Comparison of ENCODE assay signal across 9 mouse cellular contexts in genomic region chr1:187662083-187662609, GRCm38 (mm10). TPM values are rescaled to one million over a fixed set of nuclear protein-coding genes. Genes with fewer than 3 reads are reported as not detected.
A peak's percentile ranks its signal among the peaks of the same experiment; 100 is the strongest.
DNase-seq lines count a peak whose midpoint lies in the region; ATAC-seq and TF ChIP-seq lines count a peak whose summit lies in the region.
"Had no signal": no experiment of that assay in that cellular context is flagged by ENCODE, and none has a peak within 500 bp of the region (broad histone marks: within the 10 kb centered on the region; RNA-seq: fewer than 3 reads in every experiment).

No protein-coding gene starts in this region.

- H3K27me3 ChIP-seq in lung, embryonic 16.5 days (ENCODE audit: control insufficient read depth, insufficient read depth, low read depth, low read length), result no peaks in the 10 kb centered on the region
- H3K27me3 ChIP-seq in heart, adult 2 months (ENCODE audit: control insufficient read depth, insufficient read depth, low read length), result no peaks in the 10 kb centered on the region
- H3K27me3 ChIP-seq in kidney, adult 2 months (replicated peaks; ENCODE audit: control insufficient read depth, insufficient read depth, low read length), result no peaks in the 10 kb centered on the region
- no peaks in the 10 kb centered on the region for H3K27me3 ChIP-seq in neural tube, embryonic 15.5 days (replicated peaks)
- no peaks in the 10 kb centered on the region for H3K27me3 ChIP-seq in forebrain, postnatal 0 days (ENCODE audit: insufficient read depth, low read length)

- H3K4me1 ChIP-seq in lung, embryonic 16.5 days (replicated peaks; ENCODE audit: control insufficient read depth, insufficient read depth, low read length), result peaks cover 22% of the 10 kb centered on the region
- peaks cover 2% of the 10 kb centered on the region; the same call in 1 of the 2 replicates for H3K4me1 ChIP-seq in heart, adult 2 months (ENCODE audit: control insufficient read depth, insufficient read depth, low read length)
- H3K4me1 ChIP-seq in kidney, adult 2 months (ENCODE audit: control insufficient read depth, insufficient read depth, low read length), result peaks cover 21% of the 10 kb centered on the region
- H3K4me1 ChIP-seq in neural tube, embryonic 15.5 days, result peaks cover 26% of the 10 kb centered on the region
- H3K4me1 ChIP-seq in forebrain, postnatal 0 days (ENCODE audit: insufficient read depth), result no peaks in the 10 kb centered on the region; the same call in 1 of the 2 replicates

- peak overlapping the region; percentile 12; the same call in 1 of the 2 replicates for H3K9ac ChIP-seq in lung, embryonic 16.5 days (ENCODE audit: low read length)
- H3K9ac ChIP-seq in heart, adult 2 months (ENCODE audit: low read depth, low read length), result 0 out of 2 replicates have a peak overlapping the region, but pooled peaks have one; percentile 4
- no peak overlapping the region for H3K9ac ChIP-seq in neural tube, embryonic 15.5 days (replicated peaks)
- no peak overlapping the region for H3K9ac ChIP-seq in forebrain, postnatal 0 days

- no peak for TF ChIP-seq EP300 in heart, adult 2 months (IDR thresholded peaks at IDR 0.05; ENCODE audit: insufficient read depth, low read depth, low read length)

- peak; percentile 47; the same call in 1 of the 2 replicates for ATAC-seq in lung, embryonic 16.5 days (ENCODE audit: low read depth)
- ATAC-seq in neural tube, embryonic 15.5 days (ENCODE audit: low FRiP score), result no peak
- ATAC-seq in megakaryocyte progenitor cell, adult 5-6 weeks (replicated peaks; ENCODE audit: poor library complexity), result no peak
- ATAC-seq in forebrain, postnatal 0 days, result no peak

- no peaks in the 10 kb centered on the region for H3K9me3 ChIP-seq in lung, embryonic 16.5 days (ENCODE audit: control insufficient read depth, low read length)
- H3K9me3 ChIP-seq in neural tube, embryonic 15.5 days (replicated peaks), result no peaks in the 10 kb centered on the region
- no peaks in the 10 kb centered on the region for H3K9me3 ChIP-seq in forebrain, postnatal 0 days (ENCODE audit: low read length)

- TF ChIP-seq CTCF in heart, adult 2 months (IDR thresholded peaks at IDR 0.05), result no peak
- TF ChIP-seq CTCF in kidney, adult 2 months (conservative IDR thresholded peaks at IDR 0.05; ENCODE audit: insufficient read depth, insufficient read length, low read depth, low read length), result no peak
- TF ChIP-seq CTCF in forebrain, postnatal 0 days (IDR thresholded peaks at IDR 0.05; ENCODE audit: low read depth), result no peak

- no peaks in the 10 kb centered on the region for H3K36me3 ChIP-seq in lung, embryonic 16.5 days (ENCODE audit: control insufficient read depth, insufficient read depth, low read length)
- H3K36me3 ChIP-seq in heart, adult 2 months (ENCODE audit: control insufficient read depth, insufficient read depth, low read length), result no peaks in the 10 kb centered on the region
- no peaks in the 10 kb centered on the region for H3K36me3 ChIP-seq in kidney, adult 2 months (ENCODE audit: control insufficient read depth, insufficient read depth, low read length)
- no peaks in the 10 kb centered on the region for H3K36me3 ChIP-seq in neural tube, embryonic 15.5 days
- H3K36me3 ChIP-seq in forebrain, postnatal 0 days (ENCODE audit: insufficient read depth), result no peaks in the 10 kb centered on the region

- intact Hi-C loops in heart, adult 2 months (cut with DNase I), result no loop called here

- H3K27ac ChIP-seq in lung, embryonic 16.5 days (ENCODE audit: low read length), result no peak overlapping the region
- H3K27ac ChIP-seq in heart, adult 2 months, result peak overlapping the region; percentile 44
- peak overlapping the region; percentile 89 for H3K27ac ChIP-seq in kidney, adult 2 months (ENCODE audit: insufficient read depth, low read depth, low read length)
- H3K27ac ChIP-seq in neural tube, embryonic 15.5 days (replicated peaks), result no peak overlapping the region
- no peak overlapping the region for H3K27ac ChIP-seq in forebrain, postnatal 0 days (ENCODE audit: low read depth, low read length)

- peak overlapping the region; percentile 13; the same call in 1 of the 2 replicates for H3K4me3 ChIP-seq in lung, embryonic 16.5 days (ENCODE audit: low read length)
- peak overlapping the region; percentile 22; the same call in 1 of the 2 replicates for H3K4me3 ChIP-seq in heart, adult 2 months
- peak overlapping the region; percentile 38 for H3K4me3 ChIP-seq in kidney, adult 2 months (ENCODE audit: insufficient read depth, low read depth, low read length)
- no peak overlapping the region for H3K4me3 ChIP-seq in neural tube, embryonic 15.5 days (replicated peaks)
- H3K4me3 ChIP-seq in forebrain, postnatal 0 days (ENCODE audit: low read depth, low read length), result no peak overlapping the region
- H3K4me3 ChIP-seq: erythroblast, embryonic 14.5 days had no signal

- H3K79me2 ChIP-seq in heart, adult 2 months (replicated peaks; ENCODE audit: control insufficient read depth, insufficient read depth, low read length), result no peaks in the 10 kb centered on the region

- DNase-seq in lung, postnatal 4 days, result no peak
- peak; percentile 35 to 50 for DNase-seq in heart, adult 2 months
- DNase-seq in kidney, adult 2 months, result peak; percentile 90
- DNase-seq in layer of hippocampus, postnatal 14 days (ENCODE audit: low spot score in 2 of 2), result no peak
- DNase-seq in forebrain, postnatal 0 days, result no peak

- peak overlapping the region; percentile 45 for H3K4me2 ChIP-seq in lung, embryonic 16.5 days (ENCODE audit: low read depth, low read length)
- H3K4me2 ChIP-seq in neural tube, embryonic 15.5 days, result peak overlapping the region; percentile 15; the same call in 1 of the 2 replicates
- no peak overlapping the region for H3K4me2 ChIP-seq in forebrain, postnatal 0 days (ENCODE audit: low read depth)

- no peak for TF ChIP-seq POLR2A in heart, adult 2 months (IDR thresholded peaks at IDR 0.05; ENCODE audit: insufficient read depth, low read depth, low read length)
- no peak for TF ChIP-seq POLR2A in kidney, adult 2 months (IDR thresholded peaks at IDR 0.05; ENCODE audit: low read depth, low read length)

- 18% methylated on average over 12 of the region's 12 CpGs for WGBS in lung, embryonic 16.5 days
- WGBS in heart, adult 2 months, result 40% methylated on average over 12 of the region's 12 CpGs
- WGBS in kidney, adult 2 months, result 19% methylated on average over 12 of the region's 12 CpGs
- WGBS in neural tube, embryonic 15.5 days, result 47% methylated on average over 12 of the region's 12 CpGs
- WGBS in forebrain, postnatal 0 days, result 43% methylated on average over 12 of the region's 12 CpGs

RNA-seq across cellular contexts. Expression of gene Esrrg, which starts 53.6 kb away (rescaled TPM):
- polyA plus RNA-seq in lung, embryonic 16.5 days (2015; fragmentation: Nextera tagmentation; extraction: Ambion mirVana), result 1.0 and 1.5 TPM in 2 replicates
- total RNA-seq in heart, adult 2 months (2021), result 10 to 100 TPM; 45.2 to 48.5 TPM
- polyA plus RNA-seq in heart, adult 2 months (2012; rRNA removed), result 14.0 and 26.0 TPM in 2 replicates
- polyA plus RNA-seq in kidney, adult 2 months (2012; rRNA removed), result 19.5 and 24.2 TPM in 2 replicates
- 27.5 and 31.6 TPM in 2 replicates for polyA plus RNA-seq in neural tube, embryonic 15.5 days (2015; fragmentation: Nextera tagmentation; extraction: Ambion mirVana)
- 10 to 100 TPM; 16.1 to 16.4 TPM for total RNA-seq in layer of hippocampus, postnatal 14 days (2021)
- not detected in 2 replicates for total RNA-seq in megakaryocyte progenitor cell, adult 5-6 weeks (2015)
- not detected in 2 replicates for total RNA-seq in megakaryocyte progenitor cell, adult 5-6 weeks (2017)
- 11.8 and 11.9 TPM in 2 replicates for total RNA-seq in forebrain, postnatal 0 days (2014; rRNA removed)
- polyA plus RNA-seq in forebrain, postnatal 0 days (2015; fragmentation: Nextera tagmentation; extraction: Ambion mirVana), result 6.1 and 9.2 TPM in 2 replicates
- polyA plus RNA-seq: erythroblast, embryonic 14.5 days had no signal

Comparison
In these comparisons a context has a peak if more than half of its experiments do, and no peak if none do; other contexts are left out.
1. H3K27ac ChIP-seq: peak in heart, adult 2 months (single experiment) and kidney, adult 2 months (single experiment); none in lung, embryonic 16.5 days (single experiment), neural tube, embryonic 15.5 days (single experiment) and forebrain, postnatal 0 days (single experiment).
2. H3K4me3 ChIP-seq: peak in lung, embryonic 16.5 days (single experiment), heart, adult 2 months (single experiment) and kidney, adult 2 months (single experiment); none in neural tube, embryonic 15.5 days (single experiment) and forebrain, postnatal 0 days (single experiment).
3. H3K9ac ChIP-seq: peak in lung, embryonic 16.5 days (single experiment) and heart, adult 2 months (single experiment); none in neural tube, embryonic 15.5 days (single experiment) and forebrain, postnatal 0 days (single experiment).
4. DNase-seq: peak in heart, adult 2 months (2 of 2) and kidney, adult 2 months (single experiment); none in lung, postnatal 4 days (0 of 2), layer of hippocampus, postnatal 14 days (0 of 2) and forebrain, postnatal 0 days (single experiment).